Mouse (Mus musculus) E14TG2a.4 (cell line): Measurements from ENCODE around the gene Fbn1.
A peak's percentile ranks its signal among the peaks of the same experiment; 100 is the strongest.

Source experiments
- H3K27me3 ChIP-seq: 2 replicates; pipeline ENCODE4 v1.6.1; 2014; ENCODE audit warnings: low read length, control low read depth; ENCODE audit not compliant: insufficient read depth
- H3K36me3 ChIP-seq: 2 replicates; pipeline ENCODE4 v1.6.1; 2014; ENCODE audit warnings: low read length, control low read depth; ENCODE audit not compliant: insufficient read depth
- H3K4me1 ChIP-seq: replicated peaks from 2 replicates; pipeline ENCODE4 v1.6.1; 2014; ENCODE audit warnings: low read depth, low read length, control low read depth
- H3K4me3 ChIP-seq: replicated peaks from 2 replicates; pipeline ENCODE4 v1.5.1; 2014; ENCODE audit warnings: mild to moderate bottlenecking, low read length
- H3K9me3 ChIP-seq: 2 replicates; pipeline ENCODE4 v1.6.1; 2014; ENCODE audit warnings: low read length, control low read depth
- CTCF ChIP-seq: conservative IDR thresholded peaks from 2 replicates; pipeline ENCODE4 v1.5.1; 2014; ENCODE audit warnings: low read length
- NANOG ChIP-seq: IDR thresholded peaks from 2 replicates; pipeline ENCODE4 v1.6.1; 2014; ENCODE audit warnings: borderline replicate concordance, low read length, mixed read lengths
- POU5F1 ChIP-seq: IDR thresholded peaks from 2 replicates; pipeline ENCODE4 v1.6.1; 2014; ENCODE audit warnings: low read length, borderline replicate concordance

Fbn1 gene

GRCm38 (mm10) chr2:125278474-125278873, 229.3 kb downstream of the Fbn1 start:
- no peaks in the 10 kb centered on the region for H3K36me3 ChIP-seq
- peaks cover 3% of the 10 kb centered on the region; the same call in 1 of the 2 replicates for H3K4me1 ChIP-seq
- H3K9me3 ChIP-seq: no peaks in the 10 kb centered on the region
- TF ChIP-seq POU5F1 (no peak), CTCF (no peak), NANOG (no peak)
- H3K4me3 ChIP-seq: no peak overlapping the region
- peaks cover 2% of the 10 kb centered on the region for H3K27me3 ChIP-seq

- TF ChIP-seq NANOG: no peak
- no peak for TF ChIP-seq POU5F1
- no peak for TF ChIP-seq CTCF
- Histone ChIP-seq H3K36me3 (no peaks in the 10 kb centered on the region), H3K9me3 (no peaks in the 10 kb centered on the region), H3K4me1 (peaks cover 3% of the 10 kb centered on the region; the same call in 1 of the 2 replicates), H3K27me3 (peaks cover 2% of the 10 kb centered on the region; the same call in 1 of the 2 replicates), H3K4me3 (no peak overlapping the region)
These were observed 231.1 kb downstream of the Fbn1 start for GRCm38 (mm10) chr2:125276692-125277091.

GRCm38 (mm10) chr2:125275617-125276016, 232.2 kb downstream of the Fbn1 start:
- no peak overlapping the region for H3K4me3 ChIP-seq
- no peaks in the 10 kb centered on the region for H3K36me3 ChIP-seq
- peaks cover 3% of the 10 kb centered on the region; the same call in 1 of the 2 replicates for H3K4me1 ChIP-seq
- TF ChIP-seq NANOG (no peak), POU5F1 (no peak), CTCF (no peak)
- no peaks in the 10 kb centered on the region for H3K9me3 ChIP-seq
- H3K27me3 ChIP-seq: no peaks in the 10 kb centered on the region; the same call in 1 of the 2 replicates

DNA sequence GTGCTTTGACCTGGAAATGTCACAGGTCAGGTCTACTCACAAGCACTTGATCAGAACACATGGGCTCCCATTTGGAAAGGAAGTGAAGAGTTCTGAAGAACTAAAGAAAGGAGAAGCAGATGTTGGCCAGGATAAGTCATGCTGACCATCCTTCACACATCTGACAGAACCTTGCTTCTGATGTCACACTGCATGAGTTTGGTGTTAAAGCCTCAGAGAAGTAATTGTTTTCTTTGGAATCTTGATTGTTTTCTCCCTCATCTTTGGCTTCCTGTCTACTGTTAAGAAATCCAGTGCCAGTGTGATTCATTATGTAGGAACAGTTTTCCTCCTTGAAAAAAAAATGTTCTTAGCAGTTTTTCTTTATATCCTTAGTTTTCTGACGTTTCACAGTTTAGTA, 238.9 kb downstream of the Fbn1 start:
- Histone ChIP-seq H3K4me3 (no peak overlapping the region), H3K9me3 (no peaks in the 10 kb centered on the region), H3K36me3 (no peaks in the 10 kb centered on the region), H3K27me3 (no peaks in the 10 kb centered on the region), H3K4me1 (peaks cover 5% of the 10 kb centered on the region)
- TF ChIP-seq NANOG (no peak), POU5F1 (no peak), CTCF (no peak)

DNA sequence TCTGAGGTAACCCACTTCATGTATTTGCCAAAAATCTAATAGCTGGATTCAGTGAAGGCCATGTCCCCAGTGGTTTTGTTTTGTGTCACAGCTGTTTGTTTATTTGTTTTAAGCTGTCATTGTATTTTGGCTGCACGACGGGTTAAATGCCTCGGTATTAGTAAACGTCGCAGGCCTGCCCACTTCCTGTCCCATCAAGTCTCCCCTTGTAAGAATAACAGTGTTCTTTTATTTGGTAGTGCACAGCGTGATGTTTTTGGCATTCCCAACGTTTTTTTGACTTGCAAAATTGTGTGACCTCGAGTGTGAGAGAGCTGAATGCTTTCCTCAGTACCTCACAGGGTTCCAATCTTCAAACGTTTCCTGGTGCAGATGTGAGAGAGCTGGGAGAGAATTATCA, 244.0 kb downstream of the Fbn1 start:
- peak; percentile 38; the same call in 1 of the 2 replicates for TF ChIP-seq NANOG
- no peak for TF ChIP-seq POU5F1

DNA sequence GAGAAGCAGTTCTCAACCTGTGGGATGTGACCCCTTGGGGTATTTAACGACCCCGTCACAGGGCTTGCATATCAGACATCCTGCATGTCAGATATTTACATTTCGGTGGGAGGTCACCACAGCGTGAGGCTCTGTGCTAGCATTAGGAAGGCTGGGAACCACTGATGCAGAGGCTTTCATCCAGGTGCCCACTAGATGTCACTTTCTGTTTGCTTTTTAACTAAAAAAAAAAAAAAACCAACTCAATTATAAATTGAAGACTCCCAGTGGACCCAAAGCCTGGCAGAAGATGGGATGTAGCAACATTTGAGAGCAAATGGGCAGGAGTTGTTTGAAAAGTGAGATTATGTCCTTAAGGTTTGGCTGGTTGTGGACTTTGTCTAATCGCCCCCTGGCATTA, 244.7 kb downstream of the Fbn1 start:
- H3K4me3 ChIP-seq: no peak overlapping the region
- H3K4me1 ChIP-seq: peaks cover 17% of the 10 kb centered on the region
- H3K36me3 ChIP-seq: peaks cover 30% of the 10 kb centered on the region
- no peaks in the 10 kb centered on the region for H3K27me3 ChIP-seq
- TF ChIP-seq CTCF (no peak; the same call in 1 of the 2 replicates), POU5F1 (no peak), NANOG (no peak)
- no peaks in the 10 kb centered on the region for H3K9me3 ChIP-seq

More for the DNA sequence above, 244.0 kb downstream of the Fbn1 start:
- H3K4me1 ChIP-seq: peaks cover 14% of the 10 kb centered on the region
- no peak overlapping the region for H3K4me3 ChIP-seq
- H3K27me3 ChIP-seq: no peaks in the 10 kb centered on the region
- no peaks in the 10 kb centered on the region for H3K9me3 ChIP-seq
- peaks cover 23% of the 10 kb centered on the region for H3K36me3 ChIP-seq

GRCm38 (mm10) chr2:125260326-125260725, 247.5 kb downstream of the Fbn1 start:
- Histone ChIP-seq H3K36me3 (peaks cover 57% of the 10 kb centered on the region), H3K4me1 (peaks cover 39% of the 10 kb centered on the region), H3K4me3 (no peak overlapping the region), H3K27me3 (no peaks in the 10 kb centered on the region), H3K9me3 (peaks cover 9% of the 10 kb centered on the region)
- TF ChIP-seq POU5F1 (no peak), CTCF (no peak), NANOG (no peak)

DNA sequence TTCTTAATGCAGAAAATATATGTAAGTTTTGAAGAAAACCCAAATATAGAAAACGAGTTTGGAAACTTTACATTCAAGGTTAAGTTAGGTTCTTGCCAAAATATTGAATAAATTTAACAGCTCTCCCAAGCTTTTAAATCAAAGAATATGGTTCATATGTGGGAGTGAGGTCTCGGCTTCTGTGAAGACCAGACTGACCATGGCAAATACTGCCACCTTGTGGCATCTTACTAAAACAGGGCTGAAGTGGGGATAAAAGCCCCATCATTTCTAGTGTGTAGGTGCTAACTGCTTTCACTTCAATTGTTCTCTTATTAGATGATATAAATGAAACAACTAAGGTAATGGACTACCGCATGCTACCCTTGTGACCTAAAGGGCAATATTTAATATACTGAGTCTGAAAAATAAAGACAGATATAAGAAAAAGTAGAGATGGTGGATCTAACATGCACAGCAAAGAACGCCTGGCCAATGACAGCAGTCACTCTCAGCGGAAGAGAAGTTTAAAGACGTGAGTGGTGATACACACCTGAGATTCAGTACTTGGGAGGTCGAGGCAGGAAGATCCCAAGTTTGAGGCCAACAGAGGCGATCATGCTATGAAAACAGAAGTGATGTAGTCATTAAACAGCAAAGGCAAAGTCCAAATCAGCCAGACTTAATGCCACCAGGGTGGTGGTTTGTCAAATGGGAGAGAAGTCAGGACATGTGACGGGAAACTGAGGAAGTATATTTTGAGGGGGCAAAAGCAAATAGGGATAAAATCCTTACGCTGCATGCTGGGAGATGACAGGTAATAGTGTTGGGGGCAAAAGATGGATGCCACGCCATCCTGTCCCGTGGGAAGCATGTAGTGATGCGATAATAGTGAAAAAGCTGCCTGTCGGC, 248.3 kb downstream of the Fbn1 start:
- Histone ChIP-seq H3K4me3 (no peak overlapping the region), H3K4me1 (peaks cover 39% of the 10 kb centered on the region), H3K9me3 (peaks cover 16% of the 10 kb centered on the region), H3K27me3 (no peaks in the 10 kb centered on the region), H3K36me3 (peaks cover 64% of the 10 kb centered on the region)
- TF ChIP-seq NANOG: no peak
- peak; percentile 64 for TF ChIP-seq CTCF
- TF ChIP-seq POU5F1: no peak

- Histone ChIP-seq H3K9me3 (peaks cover 51% of the 10 kb centered on the region), H3K4me3 (no peak overlapping the region), H3K36me3 (peaks cover 95% of the 10 kb centered on the region), H3K4me1 (peaks cover 25% of the 10 kb centered on the region), H3K27me3 (no peaks in the 10 kb centered on the region)
- TF ChIP-seq POU5F1 (no peak), CTCF (no peak), NANOG (no peak)
These were observed 251.9 kb downstream of the Fbn1 start for GRCm38 (mm10) chr2:125255886-125256285.
